Mouse (Mus musculus): ENCODE data around the gene Bcas2. TPM values are rescaled to one million over a fixed set of nuclear protein-coding genes. Genes with fewer than 3 reads are reported as not detected.

The Bcas2 gene
- polyA plus RNA-seq, 1 experiment from 2014 or later: 272 TPM

Other genes starting within 250 kb of the Bcas2 start
- not detected in 2 replicates for gene Sycp1, start 235.6 kb upstream of the Bcas2 start, polyA plus RNA-seq (2014; fragmentation: Nextera tagmentation; extraction: Ambion mirVana)
- 0.09 and 0.12 TPM in 2 replicates for gene Nr1h5, start 207.5 kb upstream of the Bcas2 start, polyA plus RNA-seq (2014; fragmentation: Nextera tagmentation; extraction: Ambion mirVana)
- 80.7 and 102 TPM in 2 replicates for gene Sike1, start 175.9 kb upstream of the Bcas2 start, polyA plus RNA-seq (2014; fragmentation: Nextera tagmentation; extraction: Ambion mirVana)
- 452 and 505 TPM in 2 replicates for gene Csde1, start 151.2 kb upstream of the Bcas2 start, polyA plus RNA-seq (2014; fragmentation: Nextera tagmentation; extraction: Ambion mirVana)
- 167 and 169 TPM in 2 replicates for gene Nras, start 113.4 kb upstream of the Bcas2 start, polyA plus RNA-seq (2014; fragmentation: Nextera tagmentation; extraction: Ambion mirVana)
- gene Ampd1, start 97.6 kb upstream of the Bcas2 start, polyA plus RNA-seq (2014; fragmentation: Nextera tagmentation; extraction: Ambion mirVana): 0.12 TPM in 1 of 2 replicates, not detected in the other
- 2.4 and 2.7 TPM in 2 replicates for gene Dennd2c, start 69.1 kb upstream of the Bcas2 start, polyA plus RNA-seq (2014; fragmentation: Nextera tagmentation; extraction: Ambion mirVana)
- 32.8 and 41.5 TPM in 2 replicates for gene Trim33, start 107.6 kb downstream of the Bcas2 start, polyA plus RNA-seq (2014; fragmentation: Nextera tagmentation; extraction: Ambion mirVana)